Mouse (Mus musculus) E14TG2a.4 (cell line): ENCODE data around the gene Cd8a.

Experiments used
- CTCF ChIP-seq: conservative IDR thresholded peaks from 2 replicates; pipeline ENCODE4 v1.5.1; 2014; ENCODE audit warnings: low read length
- POU5F1 ChIP-seq: IDR thresholded peaks from 2 replicates; pipeline ENCODE4 v1.6.1; 2014; ENCODE audit warnings: low read length, borderline replicate concordance

GRCm38 (mm10) chr6:71396761-71397160 is 23.5 kb downstream of the Cd8a start:
- TF ChIP-seq CTCF (no peak), POU5F1 (no peak)
